ENCODE assay signal across 7 mouse cellular contexts in the genomic region with DNA sequence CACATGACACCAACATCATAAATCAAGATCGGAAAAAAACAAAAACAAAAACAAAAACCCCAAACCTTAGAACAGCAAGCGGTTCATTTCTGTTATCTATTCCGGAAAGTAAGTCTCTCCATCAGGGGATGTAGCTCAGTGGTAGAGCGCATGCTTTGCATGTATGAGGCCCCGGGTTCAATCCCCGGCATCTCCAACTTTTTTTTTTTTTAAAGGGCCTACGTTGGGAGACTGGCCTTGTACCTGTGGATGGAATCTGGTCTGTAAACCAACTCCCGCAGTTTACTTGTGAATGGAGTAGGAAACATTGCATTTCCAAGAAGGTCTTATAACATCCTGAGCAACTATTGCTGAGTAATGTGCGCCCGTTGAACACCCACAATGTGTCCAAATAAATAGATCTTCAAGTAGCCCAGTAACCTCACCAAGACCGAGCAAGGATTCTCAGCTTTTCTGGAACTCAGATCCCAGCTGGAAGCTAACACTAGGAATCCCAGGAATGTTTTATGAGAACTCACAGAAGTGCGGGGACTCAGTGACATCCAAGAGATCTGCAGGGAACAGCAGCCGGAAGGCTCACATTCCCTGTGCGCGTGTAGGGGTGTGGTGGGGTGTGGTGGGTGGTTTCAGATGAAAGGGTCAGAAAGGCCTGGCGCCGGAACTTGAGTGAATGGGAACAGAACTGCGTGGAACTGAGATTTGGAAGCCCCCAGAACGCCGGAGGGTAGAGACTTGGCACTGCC. TPM values are rescaled to one million over a fixed set of nuclear protein-coding genes. Genes with fewer than 3 reads are reported as not detected.
A peak's percentile ranks its signal among the peaks of the same experiment; 100 is the strongest.
DNase-seq lines count a peak whose midpoint lies in the region; ATAC-seq and TF ChIP-seq lines count a peak whose summit lies in the region.

No protein-coding gene starts in this region.

- TF ChIP-seq POLR2A in brain, embryonic 14.5 days (IDR thresholded peaks at IDR 0.05; ENCODE audit: borderline replicate concordance, extremely low read depth, insufficient read depth, insufficient read length, poor library complexity, severe bottlenecking): no peak

- peak overlapping the region; percentile 35 for H3K4me2 ChIP-seq in forebrain, postnatal 0 days (ENCODE audit: low read depth)
- H3K4me2 ChIP-seq in kidney, postnatal 0 days (ENCODE audit: low read length): peak overlapping the region; percentile 37
- H3K4me2 ChIP-seq in midbrain, embryonic 11.5 days: peak overlapping the region; percentile 45

- peaks cover 15% of the 10 kb centered on the region for H3K36me3 ChIP-seq in forebrain, postnatal 0 days (ENCODE audit: insufficient read depth)
- peaks cover 5% of the 10 kb centered on the region; the same call in 1 of the 2 replicates for H3K36me3 ChIP-seq in kidney, postnatal 0 days (ENCODE audit: insufficient read depth, low read length)
- H3K36me3 ChIP-seq in midbrain, embryonic 11.5 days (ENCODE audit: control insufficient read depth, insufficient read depth, low read length): peaks cover 1% of the 10 kb centered on the region; the same call in 1 of the 2 replicates

- 11% methylated on average over 20 of the region's 20 CpGs for WGBS in forebrain, postnatal 0 days
- 10% methylated on average over 20 of the region's 20 CpGs for WGBS in kidney, postnatal 0 days
- 7% methylated on average over 20 of the region's 20 CpGs for WGBS in midbrain, embryonic 11.5 days

- H3K27ac ChIP-seq in forebrain, postnatal 0 days (ENCODE audit: low read depth, low read length): 0 out of 2 replicates have a peak overlapping the region, but pooled peaks have one; percentile 29
- peak overlapping the region; percentile 31; the same call in 1 of the 2 replicates for H3K27ac ChIP-seq in kidney, postnatal 0 days
- H3K27ac ChIP-seq in midbrain, embryonic 11.5 days (ENCODE audit: low read depth, low read length): no peak overlapping the region; the same call in 1 of the 2 replicates

- ATAC-seq in forebrain, postnatal 0 days: no peak; the same call in 1 of the 2 replicates
- ATAC-seq in kidney, postnatal 0 days (replicated peaks; ENCODE audit: low FRiP score, low read depth): 0 out of 2 replicates have a peak, but pooled peaks have one; percentile 25
- ATAC-seq in midbrain, embryonic 11.5 days (ENCODE audit: low FRiP score): peak; percentile 45

- no peak overlapping the region for H3K9ac ChIP-seq in forebrain, postnatal 0 days
- 0 out of 2 replicates have a peak overlapping the region, but pooled peaks have one; percentile 23 for H3K9ac ChIP-seq in kidney, postnatal 0 days (ENCODE audit: low read depth, low read length)
- H3K9ac ChIP-seq in midbrain, embryonic 11.5 days (ENCODE audit: low read length): no peak overlapping the region

- no peaks in the 10 kb centered on the region for H3K9me3 ChIP-seq in forebrain, postnatal 0 days (ENCODE audit: low read length)
- no peaks in the 10 kb centered on the region for H3K9me3 ChIP-seq in kidney, postnatal 0 days (replicated peaks; ENCODE audit: low read length)
- no peaks in the 10 kb centered on the region for H3K9me3 ChIP-seq in midbrain, embryonic 11.5 days (ENCODE audit: control insufficient read depth, low read length)

- peak; percentile 33 for DNase-seq in right cerebral cortex, postnatal 25 days
- DNase-seq in right cerebral cortex, adult 18-20 months: no peak
- peak; percentile 73 for DNase-seq in brain, embryonic 14.5 days (ENCODE audit: low read depth)
- peak; percentile 80 for DNase-seq in forebrain, postnatal 0 days
- DNase-seq in kidney, postnatal 0 days (ENCODE audit: low spot score): peak; percentile 55
- peak; percentile 96 for DNase-seq in midbrain, embryonic 11.5 days (ENCODE audit: low spot score, missing footprints)
- no peak for DNase-seq in cerebellum, adult 11 months

- no peaks in the 10 kb centered on the region for H3K27me3 ChIP-seq in forebrain, postnatal 0 days (ENCODE audit: insufficient read depth, low read length)
- H3K27me3 ChIP-seq in kidney, postnatal 0 days (ENCODE audit: insufficient read depth, low read length): no peaks in the 10 kb centered on the region
- no peaks in the 10 kb centered on the region for H3K27me3 ChIP-seq in midbrain, embryonic 11.5 days (ENCODE audit: control insufficient read depth, insufficient read depth, low read length)

- H3K4me3 ChIP-seq in forebrain, postnatal 0 days (ENCODE audit: low read depth, low read length): peak overlapping the region; percentile 29
- H3K4me3 ChIP-seq in kidney, postnatal 0 days (replicated peaks; ENCODE audit: low read depth, low read length): peak overlapping the region; percentile 18; the same call in 1 of the 2 replicates
- H3K4me3 ChIP-seq in midbrain, embryonic 11.5 days (ENCODE audit: low read depth, low read length): peak overlapping the region; percentile 29

- peaks cover 10% of the 10 kb centered on the region; the same call in 1 of the 2 replicates for H3K4me1 ChIP-seq in forebrain, postnatal 0 days (ENCODE audit: insufficient read depth)
- peaks cover 5% of the 10 kb centered on the region; the same call in 1 of the 2 replicates for H3K4me1 ChIP-seq in kidney, postnatal 0 days (replicated peaks; ENCODE audit: insufficient read depth, low read length)
- peaks cover 13% of the 10 kb centered on the region for H3K4me1 ChIP-seq in midbrain, embryonic 11.5 days (ENCODE audit: control insufficient read depth, insufficient read depth, low read length)

- TF ChIP-seq CTCF in brain, embryonic 14.5 days (IDR thresholded peaks at IDR 0.05; ENCODE audit: borderline replicate concordance, extremely low read depth, insufficient read depth, insufficient read length): no peak
- no peak for TF ChIP-seq CTCF in forebrain, postnatal 0 days (IDR thresholded peaks at IDR 0.05; ENCODE audit: low read depth)
- no peak for TF ChIP-seq CTCF in kidney, postnatal 0 days (IDR thresholded peaks at IDR 0.05; ENCODE audit: low read depth)

RNA-seq across cellular contexts. Expression of a gene that starts 19.5 kb away (rescaled TPM):
- 784 and 896 TPM in 2 replicates for polyA plus RNA-seq in brain, embryonic 14.5 days (2012; rRNA removed)
- total RNA-seq in forebrain, postnatal 0 days (2014; rRNA removed): 817 and 912 TPM in 2 replicates
- 858 and 1,225 TPM in 2 replicates for polyA plus RNA-seq in forebrain, postnatal 0 days (2015; fragmentation: Nextera tagmentation; extraction: Ambion mirVana)
- 702 and 872 TPM in 2 replicates for polyA plus RNA-seq in kidney, postnatal 0 days (2015; fragmentation: Nextera tagmentation; extraction: Ambion mirVana)
- 1,030 and 1,101 TPM in 2 replicates for polyA plus RNA-seq in midbrain, embryonic 11.5 days (2014; fragmentation: Nextera tagmentation; extraction: Ambion mirVana)

RNA-seq across cellular contexts. Expression of a gene that starts 20.4 kb away (rescaled TPM):
- 0.34 and 0.58 TPM in 2 replicates for polyA plus RNA-seq in brain, embryonic 14.5 days (2012; rRNA removed)
- 1.00 TPM in 1 of 2 replicates, not detected in the other for total RNA-seq in forebrain, postnatal 0 days (2014; rRNA removed)
- 0.25 and 0.34 TPM in 2 replicates for polyA plus RNA-seq in forebrain, postnatal 0 days (2015; fragmentation: Nextera tagmentation; extraction: Ambion mirVana)
- polyA plus RNA-seq in kidney, postnatal 0 days (2015; fragmentation: Nextera tagmentation; extraction: Ambion mirVana): 0.40 and 0.74 TPM in 2 replicates
- 0.12 and 0.29 TPM in 2 replicates for polyA plus RNA-seq in midbrain, embryonic 11.5 days (2014; fragmentation: Nextera tagmentation; extraction: Ambion mirVana)

RNA-seq across cellular contexts. Expression of a gene that starts 24.4 kb away (rescaled TPM):
- polyA plus RNA-seq in brain, embryonic 14.5 days (2012; rRNA removed): 27.6 and 31.5 TPM in 2 replicates
- total RNA-seq in forebrain, postnatal 0 days (2014; rRNA removed): 22.5 and 27.1 TPM in 2 replicates
- 6.5 and 11.0 TPM in 2 replicates for polyA plus RNA-seq in forebrain, postnatal 0 days (2015; fragmentation: Nextera tagmentation; extraction: Ambion mirVana)
- 7.2 and 8.1 TPM in 2 replicates for polyA plus RNA-seq in kidney, postnatal 0 days (2015; fragmentation: Nextera tagmentation; extraction: Ambion mirVana)
- polyA plus RNA-seq in midbrain, embryonic 11.5 days (2014; fragmentation: Nextera tagmentation; extraction: Ambion mirVana): 9.2 and 9.9 TPM in 2 replicates

RNA-seq across cellular contexts. Expression of a gene that starts 31.8 kb away (rescaled TPM):
- 13.0 and 23.5 TPM in 2 replicates for polyA plus RNA-seq in brain, embryonic 14.5 days (2012; rRNA removed)
- total RNA-seq in forebrain, postnatal 0 days (2014; rRNA removed): 78.3 and 83.3 TPM in 2 replicates
- 45.7 and 48.4 TPM in 2 replicates for polyA plus RNA-seq in forebrain, postnatal 0 days (2015; fragmentation: Nextera tagmentation; extraction: Ambion mirVana)
- 46.7 and 47.2 TPM in 2 replicates for polyA plus RNA-seq in kidney, postnatal 0 days (2015; fragmentation: Nextera tagmentation; extraction: Ambion mirVana)
- 28.4 and 29.4 TPM in 2 replicates for polyA plus RNA-seq in midbrain, embryonic 11.5 days (2014; fragmentation: Nextera tagmentation; extraction: Ambion mirVana)

Comparison
In these comparisons a context has a peak if more than half of its experiments do, and no peak if none do; other contexts are left out.
1. DNase-seq: peak in right cerebral cortex, postnatal 25 days (single experiment), brain, embryonic 14.5 days (single experiment), forebrain, postnatal 0 days (single experiment), kidney, postnatal 0 days (single experiment) and midbrain, embryonic 11.5 days (single experiment); none in right cerebral cortex, adult 18-20 months (single experiment) and cerebellum, adult 11 months (single experiment).
2. Peak in every context shown above with its lines, with median percentiles within 50 percentile points of each other: H3K4me2 ChIP-seq and H3K4me3 ChIP-seq.